Mouse (Mus musculus): ENCODE measurements around the gene Scamp3. TPM values are rescaled to one million over a fixed set of nuclear protein-coding genes. Genes with fewer than 3 reads are reported as not detected.
A peak's percentile ranks its signal among the peaks of the same experiment; 100 is the strongest.

The Scamp3 gene
- total and polyA plus RNA-seq, 3 experiments = 101 to 287 TPM; not detected in 1

DNA sequence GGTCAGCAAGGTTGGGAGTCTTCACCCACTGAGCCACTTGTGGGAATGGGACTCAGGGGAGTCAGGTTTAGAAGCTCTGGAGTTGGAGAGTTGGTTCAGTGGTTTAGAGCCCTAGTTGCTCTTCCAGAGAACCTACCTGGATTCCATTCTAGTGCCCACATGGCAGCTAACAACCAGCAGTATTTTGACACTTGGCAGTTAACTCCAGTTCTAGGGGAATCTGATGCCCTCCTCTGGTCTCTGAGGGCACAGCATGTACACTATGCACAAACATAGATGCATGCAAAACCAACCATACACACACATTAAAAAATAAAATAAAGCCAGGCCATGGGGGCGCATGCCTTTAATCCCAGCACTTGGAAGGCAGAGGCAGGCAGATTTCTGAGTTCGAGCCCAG is 16.6 kb downstream of the Scamp3 start (continued):
- no peak for TF ChIP-seq CHD1 (IDR thresholded peaks at IDR 0.05; ENCODE audit: low read depth, low read length)

DNA sequence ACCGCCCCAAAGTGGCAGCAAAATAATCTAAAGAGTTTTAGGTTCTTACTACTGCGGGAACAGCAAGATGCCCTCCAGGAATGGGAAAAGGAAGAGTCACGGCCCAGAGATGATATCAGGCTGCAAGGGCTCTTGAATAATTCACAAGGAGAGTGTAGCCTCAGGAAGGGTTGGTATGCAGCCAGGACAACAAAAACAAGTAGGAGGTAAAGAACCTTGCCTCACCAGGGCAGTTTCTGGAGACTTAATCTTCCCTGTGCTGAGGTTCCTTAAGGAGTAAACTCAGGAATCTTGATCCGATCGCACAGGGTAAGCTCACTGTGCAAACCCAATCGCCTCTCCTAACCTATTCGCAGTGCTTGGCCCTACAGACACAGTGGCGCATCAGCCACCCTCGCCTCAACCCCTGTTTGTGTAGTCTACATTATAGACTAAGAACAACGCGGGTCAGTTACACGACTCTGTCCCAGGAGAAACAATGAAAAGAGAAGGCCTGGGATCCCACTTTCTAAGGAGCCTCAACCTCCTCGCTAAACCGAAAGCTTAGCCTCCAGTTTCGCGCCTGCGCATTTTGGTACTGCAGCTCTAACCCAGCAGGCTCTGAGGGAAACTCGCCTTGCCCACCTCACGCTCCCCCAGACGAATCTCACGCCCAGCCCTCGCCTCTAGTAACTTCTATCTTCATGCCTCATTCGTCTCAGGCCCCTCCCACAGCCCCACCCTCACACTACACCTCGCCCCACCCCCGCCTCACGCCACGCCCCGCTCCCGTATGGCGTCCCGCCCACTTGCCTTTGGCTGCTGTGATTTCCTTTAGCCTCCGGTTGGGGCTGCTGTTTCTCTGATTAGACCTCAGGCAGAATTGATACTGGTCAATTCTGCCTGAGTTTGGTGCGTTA is 19.0 kb downstream of the Scamp3 start:
- peak; percentile 99 for DNase-seq (ENCODE audit: low read depth, low spot score)

DNA sequence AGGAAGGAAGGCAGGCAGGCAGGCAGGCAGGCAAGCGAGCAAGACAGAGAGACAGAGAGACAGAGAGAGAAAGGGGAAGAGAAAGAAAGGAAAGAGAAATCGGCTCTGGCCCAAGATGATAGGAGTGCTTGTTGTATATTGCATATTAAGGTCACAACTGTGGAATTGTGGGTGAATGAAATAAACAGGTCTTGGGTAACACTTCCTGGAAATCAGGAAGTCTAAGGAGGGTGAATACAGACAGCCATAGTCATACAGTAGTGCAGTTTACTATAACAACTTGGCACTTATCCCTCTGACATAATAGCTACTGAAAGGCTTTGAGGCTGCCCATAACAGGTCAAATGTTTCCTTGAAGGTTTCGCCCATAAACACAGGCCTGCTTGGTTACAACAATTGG is 22.6 kb downstream of the Scamp3 start:
- Histone ChIP-seq H3K4me1 (ENCODE audit: control insufficient read depth in 1 of 2, insufficient read depth in 2 of 2, low read length in 2 of 2) (peaks cover 3 to 9% of the 10 kb centered on the region in 2 experiments), H3K27ac (ENCODE audit: control insufficient read depth, low read depth, low read length) (no peak overlapping the region), H3K36me3 (ENCODE audit: control insufficient read depth in 1 of 2, insufficient read depth in 2 of 2, low read length in 2 of 2) (peaks cover 0 to 14% of the 10 kb centered on the region in 2 experiments; a peak in 2 of 4 replicates), H3K4me3 (ENCODE audit: control insufficient read depth in 1 of 2, insufficient read depth in 1 of 2, low read depth in 2 of 2, low read length in 2 of 2) (no peak overlapping the region), H3K79me2 (ENCODE audit: control insufficient read depth, insufficient read depth, low read length, poor library complexity) (peaks cover 6% of the 10 kb centered on the region), H3K9ac (ENCODE audit: control insufficient read depth, low read depth, low read length, poor library complexity, severe bottlenecking) (no peak overlapping the region), H3K27me3 (ENCODE audit: control insufficient read depth in 1 of 2, insufficient read depth in 2 of 2, low read length in 2 of 2) (no peaks in the 10 kb centered on the region), H3K9me3 (replicated peaks; ENCODE audit: insufficient read depth, low read length) (no peaks in the 10 kb centered on the region)
- DNase-seq (ENCODE audit: low read depth, low spot score) = peak; percentile 65
- TF ChIP-seq JUND (IDR thresholded peaks at IDR 0.05; ENCODE audit: low read depth, low read length) (no peak), GATA1 (IDR thresholded peaks at IDR 0.05; ENCODE audit: low read depth, low read length) (no peak), MXI1 (IDR thresholded peaks at IDR 0.05; ENCODE audit: low read depth, low read length) (no peak), NRF1 (IDR thresholded peaks at IDR 0.05; ENCODE audit: insufficient read depth, low read depth, low read length, poor library complexity, severe bottlenecking) (no peak), ELF1 (IDR thresholded peaks at IDR 0.05; ENCODE audit: low read depth, low read length) (peak; percentile 72; the same call in 1 of the 2 replicates), RCOR1 (IDR thresholded peaks at IDR 0.05; ENCODE audit: low read depth, low read length) (no peak), USF2 (IDR thresholded peaks at IDR 0.05; ENCODE audit: borderline replicate concordance in 1 of 2, insufficient read depth in 1 of 2, low read depth in 1 of 2, low read length in 2 of 2) (no peak), GABPA (IDR thresholded peaks at IDR 0.05; ENCODE audit: low read depth, low read length) (no peak), MAFK (IDR thresholded peaks at IDR 0.05; ENCODE audit: borderline replicate concordance, low read depth, low read length) (no peak), UBTF (IDR thresholded peaks at IDR 0.05; ENCODE audit: borderline replicate concordance, insufficient read depth, low read depth, low read length) (no peak), NELFE (IDR thresholded peaks at IDR 0.05; ENCODE audit: low read depth, low read length) (no peak), CTCF (IDR thresholded peaks at IDR 0.05 in 2 of 3, conservative IDR thresholded peaks at IDR 0.05 in 1 of 3; ENCODE audit: control insufficient read depth in 1 of 3, insufficient read depth in 1 of 3, low read depth in 2 of 3, low read length in 3 of 3, poor library complexity in 1 of 3, severe bottlenecking in 1 of 3) (no peak), MAX (IDR thresholded peaks at IDR 0.05; ENCODE audit: low read length) (no peak), KAT2A (conservative IDR thresholded peaks at IDR 0.05; ENCODE audit: low read depth, low read length) (no peak)

More for the DNA sequence above, 19.0 kb downstream of the Scamp3 start:
- Histone ChIP-seq H3K27ac (ENCODE audit: control insufficient read depth, low read depth, low read length) (peak overlapping the region; percentile 79), H3K79me2 (ENCODE audit: control insufficient read depth, insufficient read depth, low read length, poor library complexity) (no peaks in the 10 kb centered on the region; the same call in 1 of the 2 replicates), H3K4me3 (ENCODE audit: control insufficient read depth in 1 of 2, insufficient read depth in 1 of 2, low read depth in 2 of 2, low read length in 2 of 2) (peak overlapping the region; percentile 75 to 88), H3K9me3 (replicated peaks; ENCODE audit: insufficient read depth, low read length) (no peaks in the 10 kb centered on the region), H3K36me3 (ENCODE audit: control insufficient read depth in 1 of 2, insufficient read depth in 2 of 2, low read length in 2 of 2) (peaks cover 0 to 15% of the 10 kb centered on the region in 2 experiments; a peak in 2 of 4 replicates), H3K4me1 (ENCODE audit: control insufficient read depth in 1 of 2, insufficient read depth in 2 of 2, low read length in 2 of 2) (peaks cover 8 to 15% of the 10 kb centered on the region in 2 experiments), H3K9ac (ENCODE audit: control insufficient read depth, low read depth, low read length, poor library complexity, severe bottlenecking) (peak overlapping the region; percentile 78), H3K27me3 (ENCODE audit: control insufficient read depth in 1 of 2, insufficient read depth in 2 of 2, low read length in 2 of 2) (no peaks in the 10 kb centered on the region)
- TF ChIP-seq SIN3A (IDR thresholded peaks at IDR 0.05; ENCODE audit: low read length) = peak; percentile 51; the same call in 1 of the 2 replicates
- TF ChIP-seq TBP (IDR thresholded peaks at IDR 0.05; ENCODE audit: low read depth, low read length) = peak; percentile 83
- no peak; the same call in 1 of the 2 replicates for TF ChIP-seq MYC (IDR thresholded peaks at IDR 0.05; ENCODE audit: low read depth, low read length)
- TF ChIP-seq POLR2AphosphoS2 (IDR thresholded peaks at IDR 0.05; ENCODE audit: low read length) = peak; percentile 70; the same call in 1 of the 2 replicates
- TF ChIP-seq MAX (IDR thresholded peaks at IDR 0.05; ENCODE audit: low read length) = peak; percentile 26
- no peak for TF ChIP-seq USF2 (IDR thresholded peaks at IDR 0.05; ENCODE audit: borderline replicate concordance in 1 of 2, insufficient read depth in 1 of 2, low read depth in 1 of 2, low read length in 2 of 2)
- TF ChIP-seq NRF1 (IDR thresholded peaks at IDR 0.05; ENCODE audit: insufficient read depth, low read depth, low read length, poor library complexity, severe bottlenecking) = peak; percentile 74
- 0 out of 2 replicates have a peak, but pooled peaks have one; percentile 41 for TF ChIP-seq ETS1 (IDR thresholded peaks at IDR 0.05; ENCODE audit: low read depth, low read length)
- TF ChIP-seq RAD21 (IDR thresholded peaks at IDR 0.05; ENCODE audit: low read depth, low read length) = peak; percentile 37
- no peak for TF ChIP-seq POLR2AphosphoS5 (IDR thresholded peaks at IDR 0.05; ENCODE audit: borderline replicate concordance, low read depth, low read length)
- TF ChIP-seq POLR2A (IDR thresholded peaks at IDR 0.05; ENCODE audit: control insufficient read depth in 1 of 2, insufficient read depth in 1 of 2, low read depth in 1 of 2, low read length in 2 of 2, poor library complexity in 1 of 2) = peak; percentile 80 to 98
- peak; percentile 5 to 44; a peak in 3 of 4 replicates for TF ChIP-seq EP300 (IDR thresholded peaks at IDR 0.05; ENCODE audit: low read depth in 1 of 2, low read length in 2 of 2)
- no peak for TF ChIP-seq ZC3H11A (IDR thresholded peaks at IDR 0.05; ENCODE audit: low read depth, low read length)
- TF ChIP-seq CTCF (IDR thresholded peaks at IDR 0.05 in 2 of 3, conservative IDR thresholded peaks at IDR 0.05 in 1 of 3; ENCODE audit: control insufficient read depth in 1 of 3, insufficient read depth in 1 of 3, low read depth in 2 of 3, low read length in 3 of 3, poor library complexity in 1 of 3, severe bottlenecking in 1 of 3) = peak in 2 of 3 experiments; percentile 39 to 57; a peak in 3 of 6 replicates
- peak; percentile 83 for TF ChIP-seq RCOR1 (IDR thresholded peaks at IDR 0.05; ENCODE audit: low read depth, low read length)
- peak; percentile 37 for TF ChIP-seq SMC3 (IDR thresholded peaks at IDR 0.05; ENCODE audit: low read depth, low read length)
- no peak for TF ChIP-seq UBTF (IDR thresholded peaks at IDR 0.05; ENCODE audit: borderline replicate concordance, insufficient read depth, low read depth, low read length)
- TF ChIP-seq TCF12 (IDR thresholded peaks at IDR 0.05; ENCODE audit: low read depth, low read length) = peak; percentile 16; the same call in 1 of the 2 replicates
- no peak for TF ChIP-seq ZKSCAN1 (IDR thresholded peaks at IDR 0.05; ENCODE audit: low read depth, low read length)
- TF ChIP-seq GATA1 (IDR thresholded peaks at IDR 0.05; ENCODE audit: low read depth, low read length) = peak; percentile 4; the same call in 1 of the 2 replicates
- peak; percentile 89 for TF ChIP-seq NELFE (IDR thresholded peaks at IDR 0.05; ENCODE audit: low read depth, low read length)
- no peak for TF ChIP-seq BHLHE40 (IDR thresholded peaks at IDR 0.05; ENCODE audit: borderline replicate concordance, low read depth, low read length)
- TF ChIP-seq ELF1 (IDR thresholded peaks at IDR 0.05; ENCODE audit: low read depth, low read length) = no peak
- peak; percentile 78 for TF ChIP-seq USF1 (IDR thresholded peaks at IDR 0.05; ENCODE audit: low read depth, low read length)
- TF ChIP-seq MXI1 (IDR thresholded peaks at IDR 0.05; ENCODE audit: low read depth, low read length) = peak; percentile 45; the same call in 1 of the 2 replicates
- TF ChIP-seq ZMIZ1 (IDR thresholded peaks at IDR 0.05; ENCODE audit: low read depth, low read length) = peak; percentile 97
